Mouse (Mus musculus) effector memory CD4-positive, alpha-beta T cell, adult 7 months (primary cell): ENCODE results near the gene Vmn1r200. TPM values are rescaled to one million over a fixed set of nuclear protein-coding genes. Genes with fewer than 3 reads are reported as not detected.

Source experiments
- polyA plus RNA-seq: library from polyadenylated mRNA; unstranded; fragments of 100-300 nt; shearing (Covaris generic); gene quantifications from one replicate; pipeline ENCODE4 v1.2.1, GENCODE M21; 2017

The Vmn1r200 gene
- polyA plus RNA-seq, result 0.67 TPM

DNA sequence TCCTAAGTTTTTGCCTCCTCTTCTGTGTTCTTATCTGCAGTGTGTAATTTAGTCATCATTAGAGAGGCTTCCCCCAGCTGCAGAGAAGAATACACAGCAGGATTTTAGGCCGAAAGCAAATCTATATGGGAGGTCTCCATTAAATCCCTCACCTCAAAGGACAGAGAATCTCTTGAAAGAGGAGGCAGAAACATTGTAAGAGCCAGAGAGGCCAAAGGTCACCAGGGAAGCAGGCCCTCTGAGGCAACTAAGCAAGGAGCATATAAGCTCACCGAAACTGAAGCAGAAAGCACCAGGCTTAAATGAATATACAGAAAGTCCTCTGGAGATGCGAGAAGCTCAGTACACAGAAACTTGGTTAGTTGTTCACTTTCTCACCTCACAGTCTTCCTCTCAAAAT, at the start of gene Vmn1r200:
TSS of gene Vmn1r200 (plus strand) at position 301 of the 400 bp plus-strand sequence.

DNA sequence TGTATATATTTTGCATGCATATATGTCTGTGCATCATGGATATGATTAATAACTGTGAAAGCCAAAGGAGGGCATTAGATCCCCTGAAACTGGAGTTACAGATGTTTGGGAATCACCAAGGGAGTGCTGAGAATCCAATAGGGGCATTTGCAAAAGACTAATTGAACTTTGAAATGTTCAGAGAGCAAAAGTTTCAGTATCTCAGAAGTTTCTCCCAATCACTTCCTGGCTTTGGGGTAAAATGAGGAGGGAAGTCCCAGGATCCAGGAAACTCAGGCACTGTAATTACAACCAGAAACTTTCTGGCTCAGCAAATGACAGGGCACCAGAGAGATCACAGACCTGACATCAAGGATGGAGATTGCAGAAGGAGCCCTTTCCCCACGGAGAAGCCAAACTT, 40.1 kb upstream of the Vmn1r200 start, which contains the start of gene Vmn1r198:
TSS of gene Vmn1r198 (plus strand) at position 301 of the 400 bp plus-strand sequence.

DNA sequence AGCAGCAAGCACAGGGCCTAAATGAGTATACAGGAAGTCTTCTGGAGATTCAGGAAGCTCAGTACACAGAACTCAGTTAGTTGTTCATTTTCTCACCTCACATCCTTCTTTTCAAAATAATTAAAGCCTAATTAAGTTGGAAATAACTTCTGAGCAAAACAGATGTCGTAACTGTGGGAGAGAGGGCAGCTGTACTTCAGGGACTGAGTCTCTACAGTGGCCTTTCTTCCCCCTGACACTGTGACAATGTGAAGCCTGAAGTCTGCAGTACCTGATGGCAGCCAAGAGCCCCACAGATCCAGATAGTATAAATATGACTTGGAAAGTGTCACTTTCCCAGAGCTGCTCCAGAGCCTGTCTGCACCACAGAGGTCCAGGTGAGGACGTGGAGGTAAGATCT, 10.7 kb upstream of the Vmn1r200 start, which contains the start of gene Vmn1r199:
TSS of gene Vmn1r199 (plus strand) at position 301 of the 400 bp plus-strand sequence.

Other genes with a start within 250 kb of the Vmn1r200 start
- not detected for gene Vmn1r191, start 206.4 kb upstream of the Vmn1r200 start, polyA plus RNA-seq
- not detected for gene Vmn1r192, start 199.2 kb upstream of the Vmn1r200 start, polyA plus RNA-seq
- gene Vmn1r193, start 167.2 kb upstream of the Vmn1r200 start, polyA plus RNA-seq, result 0.06 TPM
- not detected for gene Vmn1r194, start 146.2 kb upstream of the Vmn1r200 start, polyA plus RNA-seq
- gene Vmn1r195, start 119.9 kb upstream of the Vmn1r200 start, polyA plus RNA-seq, result not detected
- 0.15 TPM for gene Vmn1r196, start 100.5 kb upstream of the Vmn1r200 start, polyA plus RNA-seq
- gene Vmn1r197, start 65.8 kb upstream of the Vmn1r200 start, polyA plus RNA-seq, result not detected
- gene Vmn1r198, start 40.0 kb upstream of the Vmn1r200 start, polyA plus RNA-seq, result 0.46 TPM
- gene Vmn1r199, start 10.6 kb upstream of the Vmn1r200 start, polyA plus RNA-seq, result not detected
- not detected for gene Vmn1r201, start 81.5 kb downstream of the Vmn1r200 start, polyA plus RNA-seq
- 0.07 TPM for gene Vmn1r202, start 115.0 kb downstream of the Vmn1r200 start, polyA plus RNA-seq
- gene Vmn1r203, start 127.7 kb downstream of the Vmn1r200 start, polyA plus RNA-seq, result 0.12 TPM
- gene Vmn1r204, start 162.8 kb downstream of the Vmn1r200 start, polyA plus RNA-seq, result not detected
- gene Vmn1r205, start 202.6 kb downstream of the Vmn1r200 start, polyA plus RNA-seq, result not detected
- gene Vmn1r206, start 233.9 kb downstream of the Vmn1r200 start, polyA plus RNA-seq, result 0.35 TPM